In the genomic region with DNA sequence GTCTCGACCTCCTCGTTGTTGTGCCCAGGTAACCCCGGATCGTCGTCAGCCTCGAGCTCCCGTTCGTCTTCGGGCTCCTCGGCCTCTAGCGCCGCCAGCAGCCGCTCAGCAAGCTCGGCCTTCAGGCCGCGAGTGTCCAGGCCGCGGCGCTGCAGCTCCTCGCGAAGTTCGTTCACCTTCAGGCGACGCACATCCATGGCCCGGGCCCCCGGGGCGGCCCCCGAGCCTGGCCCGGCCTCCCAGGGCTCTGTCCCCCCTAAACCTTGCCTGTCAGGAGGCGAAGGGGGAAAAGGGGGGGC, we compare ENCODE assay signal across 7 mouse cellular contexts. TPM values are rescaled to one million over a fixed set of nuclear protein-coding genes. Genes with fewer than 3 reads are reported as not detected.
DNase-seq lines count a peak whose midpoint lies in the region; ATAC-seq and TF ChIP-seq lines count a peak whose summit lies in the region.

No protein-coding gene starts in this region.

- H3K9ac ChIP-seq in lung, postnatal 0 days (replicated peaks; ENCODE audit: low read depth), result peak overlapping the region; percentile 99
- H3K9ac ChIP-seq in limb, embryonic 11.5 days (ENCODE audit: low read length), result peak overlapping the region; percentile 99

- peak overlapping the region; percentile 97 for H3K4me3 ChIP-seq in lung, postnatal 0 days (ENCODE audit: low read depth, low read length)
- peak overlapping the region; percentile 99 for H3K4me3 ChIP-seq in forebrain, embryonic 10.5 days
- peak overlapping the region; percentile 99 for H3K4me3 ChIP-seq in limb, embryonic 11.5 days (ENCODE audit: low read depth, low read length)
- H3K4me3 ChIP-seq in small intestine, adult 2 months (ENCODE audit: low read depth, low read length), result peak overlapping the region; percentile 79

- no peak for ATAC-seq in lung, postnatal 0 days
- no peak for ATAC-seq in limb, embryonic 11.5 days (ENCODE audit: insufficient number of reproducible peaks, low FRiP score, low TSS enrichment, low read depth)

- no peaks in the 10 kb centered on the region for H3K27me3 ChIP-seq in lung, postnatal 0 days (replicated peaks; ENCODE audit: insufficient read depth, low read length)
- H3K27me3 ChIP-seq in forebrain, embryonic 10.5 days (ENCODE audit: poor library complexity, severe bottlenecking), result no peaks in the 10 kb centered on the region
- no peaks in the 10 kb centered on the region for H3K27me3 ChIP-seq in limb, embryonic 11.5 days (ENCODE audit: control insufficient read depth, insufficient read depth, low read length)
- no peaks in the 10 kb centered on the region for H3K27me3 ChIP-seq in small intestine, adult 2 months (ENCODE audit: control insufficient read depth, insufficient read depth, low read length)

- peak overlapping the region; percentile 72 for H3K4me2 ChIP-seq in lung, postnatal 0 days (replicated peaks; ENCODE audit: low read depth, low read length)
- H3K4me2 ChIP-seq in limb, embryonic 11.5 days (ENCODE audit: low read depth, severe bottlenecking), result peak overlapping the region; percentile 72

- H3K4me1 ChIP-seq in lung, postnatal 0 days (ENCODE audit: insufficient read depth, low read depth, low read length), result peaks cover 17% of the 10 kb centered on the region; the same call in 1 of the 2 replicates
- peaks cover 21% of the 10 kb centered on the region for H3K4me1 ChIP-seq in forebrain, embryonic 10.5 days
- H3K4me1 ChIP-seq in limb, embryonic 11.5 days (ENCODE audit: control insufficient read depth, insufficient read depth, low read length), result peaks cover 9% of the 10 kb centered on the region; the same call in 1 of the 2 replicates
- peaks cover 7% of the 10 kb centered on the region; the same call in 1 of the 2 replicates for H3K4me1 ChIP-seq in small intestine, adult 2 months (ENCODE audit: control insufficient read depth, insufficient read depth, insufficient read length, low read length)

- peaks cover 10% of the 10 kb centered on the region; the same call in 1 of the 2 replicates for H3K36me3 ChIP-seq in lung, postnatal 0 days (ENCODE audit: insufficient read depth, low read length)
- H3K36me3 ChIP-seq in forebrain, embryonic 10.5 days (replicated peaks), result peaks cover 38% of the 10 kb centered on the region
- peaks cover 7% of the 10 kb centered on the region; the same call in 1 of the 2 replicates for H3K36me3 ChIP-seq in limb, embryonic 11.5 days (ENCODE audit: control insufficient read depth, insufficient read depth, low read length)
- H3K36me3 ChIP-seq in small intestine, adult 2 months (ENCODE audit: control insufficient read depth, insufficient read depth, low read length), result peaks cover 11% of the 10 kb centered on the region

- H3K27ac ChIP-seq in lung, postnatal 0 days (ENCODE audit: low read length), result peak overlapping the region; percentile 100
- peak overlapping the region; percentile 99 for H3K27ac ChIP-seq in forebrain, embryonic 10.5 days
- peak overlapping the region; percentile 93 for H3K27ac ChIP-seq in limb, embryonic 11.5 days (replicated peaks; ENCODE audit: low read depth, low read length)
- H3K27ac ChIP-seq in small intestine, adult 2 months (ENCODE audit: insufficient read depth, low read depth, low read length), result peak overlapping the region; percentile 81

- no peak for TF ChIP-seq EP300 in lung, postnatal 0 days (IDR thresholded peaks at IDR 0.05)

- H3K9me3 ChIP-seq in lung, postnatal 0 days (ENCODE audit: low read length), result no peaks in the 10 kb centered on the region
- no peaks in the 10 kb centered on the region for H3K9me3 ChIP-seq in forebrain, embryonic 10.5 days
- H3K9me3 ChIP-seq in limb, embryonic 11.5 days (ENCODE audit: control insufficient read depth, low read length), result no peaks in the 10 kb centered on the region

- peak; percentile 65 for TF ChIP-seq CTCF in lung, postnatal 0 days (IDR thresholded peaks at IDR 0.05)
- TF ChIP-seq CTCF in small intestine, adult 2 months (IDR thresholded peaks at IDR 0.05; ENCODE audit: extremely low read depth, insufficient read length, insufficient replicate concordance, low read depth, low read length), result peak; percentile 4; the same call in 1 of the 2 replicates

- 0 out of 2 replicates have a peak, but pooled peaks have one; percentile 31 for TF ChIP-seq POLR2A in small intestine, adult 2 months (IDR thresholded peaks at IDR 0.05; ENCODE audit: low read depth, low read length)

- DNase-seq in lung, postnatal 0 days (ENCODE audit: low spot score), result no peak
- DNase-seq in lung, postnatal 10 days, result no peak
- no peak for DNase-seq in forebrain, embryonic 10.5 days (ENCODE audit: extremely low spot score, low spot score)
- DNase-seq in limb, embryonic 11.5 days (ENCODE audit: low spot score), result no peak
- DNase-seq in Muller cell, postnatal 12 days (ENCODE audit: inconsistent ontology term), result no peak
- DNase-seq in MN1 (ENCODE audit: low spot score), result no peak

- WGBS in lung, postnatal 0 days, result 2% methylated on average over 27 of the region's 30 CpGs
- WGBS in forebrain, embryonic 10.5 days, result under 1% methylated on average over 30 of the region's 30 CpGs
- WGBS in limb, embryonic 11.5 days, result under 1% methylated on average over 30 of the region's 30 CpGs
- under 1% methylated on average over 30 of the region's 30 CpGs for WGBS in small intestine, adult 2 months

RNA-seq across cellular contexts. Expression of gene Hnrnpul1, which starts 0.2 kb away (rescaled TPM):
- polyA plus RNA-seq in lung, postnatal 0 days (2015; fragmentation: Nextera tagmentation; extraction: Ambion mirVana), result 32.4 and 34.5 TPM in 2 replicates
- polyA plus RNA-seq in forebrain, embryonic 10.5 days (2016; fragmentation: Nextera tagmentation; extraction: Ambion mirVana), result 59.2 and 60.5 TPM in 2 replicates
- 82.9 and 87.8 TPM in 2 replicates for polyA plus RNA-seq in limb, embryonic 11.5 days (2014; fragmentation: Nextera tagmentation; extraction: Ambion mirVana)
- 28.9 and 60.2 TPM in 2 replicates for polyA plus RNA-seq in small intestine, adult 2 months (2012; rRNA removed)

RNA-seq across cellular contexts. Expression of gene Axl, which starts 34.1 kb away (rescaled TPM):
- 74.6 and 81.6 TPM in 2 replicates for polyA plus RNA-seq in lung, postnatal 0 days (2015; fragmentation: Nextera tagmentation; extraction: Ambion mirVana)
- 19.3 and 19.5 TPM in 2 replicates for polyA plus RNA-seq in forebrain, embryonic 10.5 days (2016; fragmentation: Nextera tagmentation; extraction: Ambion mirVana)
- 32.1 and 32.5 TPM in 2 replicates for polyA plus RNA-seq in limb, embryonic 11.5 days (2014; fragmentation: Nextera tagmentation; extraction: Ambion mirVana)
- polyA plus RNA-seq in small intestine, adult 2 months (2012; rRNA removed), result 13.2 and 14.4 TPM in 2 replicates

RNA-seq across cellular contexts. Expression of gene Ccdc97, which starts 35.5 kb away (rescaled TPM):
- 9.8 and 12.1 TPM in 2 replicates for polyA plus RNA-seq in lung, postnatal 0 days (2015; fragmentation: Nextera tagmentation; extraction: Ambion mirVana)
- polyA plus RNA-seq in forebrain, embryonic 10.5 days (2016; fragmentation: Nextera tagmentation; extraction: Ambion mirVana), result 28.7 and 29.6 TPM in 2 replicates
- polyA plus RNA-seq in limb, embryonic 11.5 days (2014; fragmentation: Nextera tagmentation; extraction: Ambion mirVana), result 33.1 and 35.3 TPM in 2 replicates
- 43.6 and 72.4 TPM in 2 replicates for polyA plus RNA-seq in small intestine, adult 2 months (2012; rRNA removed)
